19 mouse cellular contexts compared by ENCODE assay signal in the genomic region with DNA sequence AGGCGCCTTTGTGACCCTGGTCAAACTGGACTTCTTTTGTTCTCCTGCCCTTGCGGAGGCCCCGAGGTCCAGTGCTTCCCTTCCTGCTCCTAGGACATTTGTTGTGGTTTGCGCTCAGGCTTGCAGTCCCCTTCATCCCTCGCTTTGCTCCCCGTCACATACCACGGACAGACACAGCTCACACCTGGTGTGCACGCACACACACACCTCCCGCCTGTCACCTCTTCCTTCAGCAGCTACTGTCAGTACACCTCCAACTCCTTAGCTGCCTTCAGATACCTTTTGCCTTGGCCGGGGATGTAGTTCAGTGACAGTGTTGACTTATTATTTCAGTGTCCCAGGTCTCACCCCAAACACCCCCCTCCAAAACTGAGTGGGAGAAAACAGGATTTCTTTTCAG. TPM values are rescaled to one million over a fixed set of nuclear protein-coding genes. Genes with fewer than 3 reads are reported as not detected.
"Had no signal": no experiment of that assay in that cellular context is flagged by ENCODE, and none has a peak within 500 bp of the region (broad histone marks: within the 10 kb centered on the region; RNA-seq: fewer than 3 reads in every experiment).

No protein-coding gene starts in this region.

- H3K9me3 ChIP-seq: limb, embryonic 13.5 days; neural tube, embryonic 13.5 days had no signal

- DNase-seq: left cerebral cortex, postnatal 4 days; lung, adult 18-20 months; lung, postnatal 36 days; midbrain, embryonic 14.5 days; retina, postnatal 1 day; right cerebral cortex, postnatal 4 days; spleen, adult 18-20 months; thymus, adult 18-20 months; thymus, postnatal 14 days had no signal

- H3K4me2 ChIP-seq: limb, embryonic 13.5 days; neural tube, embryonic 13.5 days had no signal

- H3K4me1 ChIP-seq: neural tube, embryonic 13.5 days had no signal

- H3K4me3 ChIP-seq: limb, embryonic 13.5 days; neural tube, embryonic 13.5 days had no signal

- H3K27me3 ChIP-seq: limb, embryonic 13.5 days; neural tube, embryonic 13.5 days had no signal

- H3K9ac ChIP-seq: liver, embryonic 14.5 days; neural tube, embryonic 13.5 days had no signal

- H3K27ac ChIP-seq: limb, embryonic 13.5 days; liver, embryonic 14.5 days; neural tube, embryonic 13.5 days had no signal

RNA-seq across cellular contexts. Expression of gene Msmp, which starts 1.4 kb away (rescaled TPM):
- total RNA-seq: layer of hippocampus, adult 8-10 months; layer of hippocampus, postnatal 14 days; left cerebral cortex, adult 18-20 months; left cerebral cortex, postnatal 10 days; left cerebral cortex, postnatal 4 days; liver, adult 2 months; megakaryocyte progenitor cell, adult 5-6 weeks had no signal
- polyA plus RNA-seq: large intestine, adult 2 months; liver, adult 2 months; liver, embryonic 14.5 days; neural tube, embryonic 13.5 days had no signal
